Mouse (Mus musculus) cerebral cortex, adult 2 months (tissue): ENCODE measurements around the gene Sdhaf2.

Experiments
- WGBS: fragments of 180-500 bp; shearing (Covaris S2); methylation state at CpG from one replicate; pipeline ENCODE4 v1.1.7; 2018; 5-methylcytosine and 5-hydroxymethylcytosine counted together

The Sdhaf2 gene

DNA sequence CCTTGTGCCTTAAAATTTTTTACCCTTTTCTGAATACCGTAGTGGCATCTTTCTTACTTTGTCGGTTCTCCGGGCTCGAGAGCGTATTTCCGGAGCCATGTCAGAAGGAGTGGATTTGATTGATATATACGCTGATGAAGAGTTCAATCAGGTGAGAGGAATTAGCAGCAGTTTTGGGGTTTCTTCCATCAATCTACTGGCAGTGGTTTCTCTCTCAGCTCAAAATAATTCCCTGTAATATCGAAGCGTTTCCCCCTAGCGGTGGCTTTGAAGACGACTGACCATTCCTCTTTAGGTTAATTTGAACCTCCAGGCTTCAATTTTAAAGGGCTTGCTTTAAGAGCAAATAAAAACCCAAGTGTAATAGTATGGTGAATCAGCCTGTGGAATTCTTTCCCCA, at the start of gene Sdhaf2:
Gene Sdhaf2, minus strand, starts transcription at position 233 of the 400 bp plus-strand sequence.
- 1% methylated on average over 11 of the region's 11 CpGs for WGBS

DNA sequence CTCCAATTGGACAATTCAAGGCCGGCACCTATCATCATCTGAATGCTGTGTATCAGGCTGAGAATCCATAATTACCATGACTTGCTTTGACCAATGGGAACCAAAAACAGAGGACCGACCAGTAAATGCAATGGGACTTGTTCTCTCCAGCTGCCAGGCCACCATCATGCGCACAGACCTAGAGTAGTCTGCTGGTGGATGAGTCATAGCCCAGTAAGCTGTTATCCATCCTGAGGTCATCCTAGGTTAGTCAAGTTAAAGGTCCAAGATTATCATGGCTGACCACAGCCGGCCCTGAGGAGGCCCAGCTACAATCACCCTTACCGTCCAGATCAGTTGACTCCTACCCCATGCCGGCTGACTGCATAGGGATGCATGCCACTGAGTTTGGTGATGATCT, 43.7 kb upstream of the Sdhaf2 start:
- WGBS: 96% methylated on average over 6 of the region's 6 CpGs

DNA sequence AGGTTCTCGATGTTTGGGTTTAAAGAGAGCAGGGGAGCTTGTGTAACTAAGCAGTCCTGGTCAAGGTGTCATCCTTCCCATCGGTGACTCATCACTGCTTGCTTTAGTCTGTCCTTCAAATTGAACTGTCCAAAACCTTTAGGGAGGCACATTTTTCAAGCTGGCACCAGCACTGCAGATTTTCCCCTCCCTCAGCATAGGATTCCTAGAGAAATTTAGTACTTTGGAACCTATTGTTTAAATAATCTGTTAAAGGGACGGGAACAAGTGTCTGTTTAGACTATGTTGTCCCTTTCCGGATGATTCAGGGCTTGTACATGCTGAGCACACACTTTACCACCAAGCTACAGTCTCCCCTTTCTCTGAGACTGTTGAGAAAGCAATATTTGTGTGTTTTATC, 39.3 kb upstream of the Sdhaf2 start:
- whole genome bisulfite sequencing: 76% methylated on average over 4 of the region's 4 CpGs

DNA sequence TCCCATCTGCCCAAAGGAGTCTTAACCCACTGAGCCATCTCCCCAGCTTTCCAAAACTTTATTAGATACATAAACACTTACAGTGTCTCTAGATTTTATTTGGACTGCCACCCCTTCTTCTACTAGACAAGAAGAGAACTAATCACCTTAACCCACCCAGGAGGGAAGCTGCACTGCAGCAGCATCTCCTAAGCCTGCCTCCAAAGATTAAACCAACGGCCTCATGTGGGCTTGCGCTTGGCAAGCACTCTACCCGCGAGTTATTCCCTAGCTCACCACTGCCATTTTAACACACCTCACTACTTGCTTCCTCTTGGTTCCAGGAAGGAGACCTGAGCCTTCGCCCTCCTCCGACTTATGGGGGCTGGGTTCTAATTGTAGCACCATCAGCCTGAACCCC, 38.3 kb upstream of the Sdhaf2 start:
- WGBS: 83% methylated on average over 6 of the region's 6 CpGs

DNA sequence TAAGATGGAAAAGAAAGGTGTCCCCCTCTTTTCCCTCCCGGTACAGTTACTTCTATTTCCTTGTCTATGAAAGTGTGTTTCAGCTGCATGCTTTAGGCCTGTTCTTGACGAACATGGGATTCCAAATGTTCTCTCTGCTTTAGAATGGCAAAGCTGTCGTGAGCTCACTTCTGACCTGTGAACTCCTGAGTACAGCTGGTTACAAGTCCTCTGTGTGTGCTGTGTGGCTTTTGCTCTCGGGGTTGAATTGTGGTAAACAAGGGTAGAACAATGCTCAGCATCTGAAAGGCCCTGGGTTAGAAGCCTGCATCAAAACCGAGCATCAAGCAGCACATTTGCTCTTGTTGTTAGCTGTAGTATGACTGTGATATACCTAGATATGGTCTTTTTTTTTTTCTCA, 36.4 kb upstream of the Sdhaf2 start:
- WGBS: 77% methylated on average over 5 of the region's 5 CpGs

DNA sequence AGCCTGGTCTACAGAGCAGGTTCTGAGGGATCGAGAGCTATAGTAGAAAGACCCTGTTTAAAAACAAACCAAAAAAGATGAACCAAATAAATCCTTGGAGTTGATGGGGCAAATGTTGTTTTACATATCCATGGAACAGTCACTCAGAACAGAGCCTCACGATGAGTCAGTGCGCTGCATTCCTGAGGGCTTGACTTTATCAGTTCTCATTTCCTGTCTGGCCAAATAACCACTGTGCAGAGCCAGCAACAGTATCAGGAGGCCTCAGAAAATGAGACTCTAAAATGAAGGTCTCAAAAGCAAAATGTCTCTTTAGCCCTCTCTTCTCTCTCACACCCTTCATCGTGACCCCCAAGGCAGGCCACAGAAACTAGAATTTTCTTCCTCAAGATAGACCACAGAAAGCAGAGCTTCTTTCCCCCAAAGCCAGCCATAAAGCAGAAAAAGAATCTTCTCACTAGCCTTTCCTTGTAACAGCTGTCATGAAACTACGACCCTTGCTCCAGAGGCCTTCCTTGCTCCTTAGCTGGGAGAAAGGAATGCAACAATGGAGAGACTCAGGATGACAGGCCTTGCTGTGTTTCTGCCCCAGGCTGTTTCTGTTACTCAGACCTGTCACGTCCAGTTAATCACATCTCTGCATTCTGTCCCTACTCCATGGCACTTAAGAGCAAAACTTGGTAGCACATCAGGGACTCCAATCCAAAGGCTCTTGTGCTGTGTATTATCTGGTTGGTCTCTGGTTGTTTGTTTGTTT, 35.8 kb upstream of the Sdhaf2 start:
- WGBS: 83% methylated on average over 6 of the region's 6 CpGs

DNA sequence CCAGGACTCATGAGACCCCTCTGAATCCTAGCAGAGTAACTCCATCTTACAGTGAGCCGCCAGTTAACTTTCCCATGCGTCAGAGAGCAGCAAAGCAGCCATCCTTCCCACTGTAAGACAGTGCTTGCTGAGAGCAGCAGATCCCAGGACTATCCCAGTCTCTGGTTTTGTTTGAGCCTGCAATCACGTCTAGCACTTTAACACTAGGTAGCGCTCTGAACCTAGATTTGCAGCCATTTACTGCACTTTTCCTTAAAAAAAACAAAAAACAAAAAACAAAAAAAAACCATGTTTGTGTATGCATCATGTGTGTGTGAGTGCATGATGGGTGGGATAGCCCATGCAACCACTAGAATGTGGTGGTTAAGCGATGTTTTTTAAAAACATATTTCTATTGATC, 34.2 kb upstream of the Sdhaf2 start:
- WGBS: 38% methylated on average over 5 of the region's 5 CpGs

DNA sequence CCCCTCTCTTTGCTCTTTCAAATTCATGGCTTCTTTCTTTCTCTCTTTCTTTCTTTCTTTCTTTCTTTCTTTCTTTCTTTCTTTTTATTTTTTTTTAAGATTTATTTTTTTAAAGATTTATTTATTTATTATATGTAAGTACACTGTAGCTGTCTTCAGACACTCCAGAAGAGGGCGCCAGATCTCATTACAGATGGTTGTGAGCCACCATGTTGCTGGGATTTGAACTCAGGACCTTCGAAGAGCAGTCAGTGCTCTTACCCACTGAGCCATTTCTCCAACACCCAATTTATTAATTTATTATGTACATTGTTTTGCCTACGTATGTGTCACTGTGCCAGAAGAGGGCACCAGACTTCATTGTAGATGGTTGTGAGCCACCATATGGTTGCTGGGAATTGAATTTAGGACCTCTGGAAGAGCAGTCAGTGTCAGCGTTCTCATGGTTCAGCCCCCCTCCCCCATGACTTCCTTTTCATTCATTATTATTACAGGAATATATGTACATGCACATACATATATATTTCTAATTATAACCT, 32.0 kb upstream of the Sdhaf2 start:
- 72% methylated on average over 4 of the region's 4 CpGs for WGBS

DNA sequence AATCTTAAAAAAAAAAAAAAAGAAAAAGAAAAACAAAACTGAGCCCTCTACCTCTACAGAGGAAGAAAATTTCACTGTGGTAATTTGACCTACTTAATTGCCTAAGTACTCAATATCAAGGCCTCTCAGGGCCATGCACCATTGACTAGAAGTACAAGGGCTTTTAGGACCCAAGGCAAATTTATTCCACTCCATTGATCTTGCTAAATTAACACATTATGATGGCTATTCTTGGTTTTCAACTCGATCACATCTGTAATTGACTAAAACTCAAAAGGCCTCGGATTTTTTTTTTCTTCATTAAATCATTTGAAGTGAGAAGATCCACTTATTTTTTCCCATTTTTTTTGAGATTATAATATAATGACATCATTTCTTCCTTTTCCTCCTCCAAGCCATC, 31.5 kb upstream of the Sdhaf2 start:
- 63% methylated on average over 2 of the region's 2 CpGs for WGBS

DNA sequence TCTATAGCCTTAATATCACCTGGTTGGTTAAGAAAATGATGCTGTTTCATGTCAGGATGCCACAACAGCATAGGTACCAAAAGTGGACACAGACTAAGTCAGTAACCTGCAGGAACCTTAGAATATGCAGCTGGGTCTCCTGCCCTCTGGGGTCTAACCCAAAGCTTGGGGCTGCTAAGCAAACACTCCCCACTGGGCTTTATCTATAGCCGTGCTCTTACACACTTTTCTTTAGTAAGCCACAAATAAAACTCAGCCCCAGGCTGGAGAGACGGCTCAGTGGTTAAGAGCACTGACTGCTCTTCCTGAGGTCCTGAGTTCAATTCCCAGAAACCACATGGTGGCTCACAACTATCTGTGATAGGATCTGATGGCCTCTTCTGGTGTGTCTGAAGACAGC, 31.1 kb upstream of the Sdhaf2 start:
- 69% methylated on average over 2 of the region's 2 CpGs for WGBS

DNA sequence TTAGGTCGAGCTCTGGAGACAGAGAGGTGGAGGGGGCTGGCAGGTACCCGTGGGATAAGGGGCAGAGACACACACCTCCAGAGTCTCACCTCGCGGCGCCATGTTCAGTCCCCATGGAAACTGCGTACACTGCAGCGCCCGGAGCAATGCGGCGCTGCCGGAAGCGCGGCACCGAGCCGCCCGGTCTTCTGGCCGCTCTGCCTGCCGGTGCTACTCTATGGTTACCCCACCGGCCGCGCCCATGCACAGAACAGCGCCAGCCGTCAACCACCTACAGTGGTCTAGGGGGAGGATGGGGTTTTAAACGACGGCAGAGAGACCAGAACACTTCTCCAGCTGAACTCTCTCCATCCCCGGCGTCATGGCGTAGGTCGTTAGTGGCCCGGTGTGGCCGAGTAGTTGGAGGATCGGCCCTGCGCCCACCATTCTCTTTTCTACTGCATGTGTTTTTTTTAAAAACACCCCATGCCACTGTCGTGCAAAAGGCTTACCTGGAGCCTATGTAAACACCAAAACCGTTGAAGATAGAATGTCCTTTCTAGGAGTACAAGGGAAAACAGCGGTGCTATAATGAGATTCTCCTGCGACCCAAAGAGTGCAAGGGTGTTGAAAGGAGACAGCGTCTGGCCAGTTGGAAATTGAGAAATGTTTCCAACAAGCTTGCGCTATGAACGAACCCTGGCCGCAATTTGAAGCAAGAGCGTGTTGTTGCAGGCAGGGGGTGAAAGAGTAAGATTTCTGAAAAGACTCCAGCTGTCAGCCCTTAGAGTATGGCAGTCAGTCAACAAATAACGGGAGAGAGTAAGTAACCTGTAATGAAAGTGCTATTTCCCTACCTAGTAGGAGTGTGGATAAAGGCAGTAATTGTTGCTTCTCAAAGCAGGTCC, 29.9 kb upstream of the Sdhaf2 start, which contains the start of gene Tmem216:
Gene Tmem216, minus strand, starts transcription at position 615 of the 887 bp plus-strand sequence.
- 1% methylated on average over 43 of the region's 43 CpGs for WGBS

DNA sequence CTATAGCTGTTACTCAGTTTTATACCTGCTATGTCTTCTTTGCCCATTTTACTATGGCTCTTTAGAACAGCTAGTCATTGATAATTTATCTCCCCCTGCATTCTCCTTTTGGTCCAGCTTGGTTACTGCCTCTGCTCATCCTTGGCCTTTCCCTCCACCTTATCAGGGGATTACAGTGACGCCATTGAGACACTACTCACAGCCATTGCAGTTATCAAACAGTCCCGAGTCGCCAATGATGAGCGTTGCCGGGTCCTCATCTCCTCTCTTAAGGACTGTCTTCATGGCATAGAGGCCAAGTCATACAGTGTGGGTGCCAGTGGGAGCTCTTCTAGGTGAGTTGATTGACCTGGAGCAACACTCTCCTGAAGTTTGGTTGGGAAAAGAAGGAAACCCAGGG, 13.5 kb upstream of the Sdhaf2 start:
- 96% methylated on average over 5 of the region's 5 CpGs for WGBS

DNA sequence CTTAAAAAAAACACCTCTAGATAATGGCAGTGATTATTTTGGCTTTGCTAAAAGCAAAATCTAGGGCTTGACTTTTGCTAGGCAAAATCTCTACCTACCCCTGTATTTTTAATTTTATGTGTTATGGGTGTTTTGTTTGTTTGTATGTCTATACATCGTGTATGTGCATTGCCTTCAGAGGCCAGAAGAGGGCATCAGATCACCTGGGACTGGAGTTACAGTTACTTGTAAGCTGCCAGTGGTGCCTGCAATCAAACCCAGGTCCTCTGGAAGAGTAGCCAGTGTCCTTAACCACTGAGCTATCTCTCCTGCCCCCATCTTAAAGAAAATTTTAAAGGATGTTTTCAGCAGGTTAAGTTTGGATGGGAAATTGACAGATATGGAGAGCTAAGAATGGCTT, 4.1 kb upstream of the Sdhaf2 start:
- 92% methylated on average over 1 of the region's 1 CpGs for WGBS

DNA sequence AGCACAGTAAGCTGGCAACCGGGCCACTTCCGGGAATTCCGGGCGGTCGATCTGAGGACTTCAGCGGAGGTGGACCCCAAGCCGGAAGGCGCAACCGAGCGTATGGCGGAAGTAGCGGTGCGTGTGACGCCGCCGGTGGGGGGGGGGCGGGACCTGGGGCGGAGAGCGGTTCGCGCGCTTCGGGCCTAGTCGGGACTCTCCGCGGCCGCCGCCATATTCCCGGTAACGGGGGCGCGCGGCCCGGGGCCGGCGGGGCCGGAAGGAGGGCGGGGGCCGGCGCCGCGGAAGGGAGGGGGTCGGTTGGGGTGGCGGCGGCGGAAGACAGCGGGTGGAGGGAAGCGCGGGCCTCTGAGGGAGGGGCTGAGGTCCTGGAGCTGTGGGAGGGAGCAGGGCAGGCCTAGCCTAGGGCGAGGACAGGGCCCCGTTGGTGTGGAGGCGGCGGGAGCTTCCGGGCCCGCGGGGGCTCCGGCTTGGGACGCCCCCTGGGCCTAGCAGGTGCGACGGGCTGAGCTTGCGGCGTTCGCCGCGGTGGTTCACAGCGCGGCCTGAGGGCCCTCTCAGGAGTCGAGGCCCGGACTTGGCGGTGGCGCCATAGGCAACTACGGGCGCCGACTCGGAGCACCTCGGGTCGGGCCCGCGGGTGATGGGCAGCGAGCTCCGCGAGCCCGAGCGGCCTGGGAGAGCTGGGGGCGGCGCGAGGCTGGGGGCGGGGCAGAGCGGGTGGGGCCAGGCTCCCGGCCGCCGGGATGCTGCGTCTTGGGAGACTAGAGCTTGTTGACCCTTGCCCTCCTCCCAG, 638 bp downstream of the Sdhaf2 start, which contains the start of gene Cpsf7:
Gene Cpsf7, plus strand, starts transcription at position 161 of the 796 bp plus-strand sequence.
- WGBS: 1% methylated on average over 87 of the region's 93 CpGs

DNA sequence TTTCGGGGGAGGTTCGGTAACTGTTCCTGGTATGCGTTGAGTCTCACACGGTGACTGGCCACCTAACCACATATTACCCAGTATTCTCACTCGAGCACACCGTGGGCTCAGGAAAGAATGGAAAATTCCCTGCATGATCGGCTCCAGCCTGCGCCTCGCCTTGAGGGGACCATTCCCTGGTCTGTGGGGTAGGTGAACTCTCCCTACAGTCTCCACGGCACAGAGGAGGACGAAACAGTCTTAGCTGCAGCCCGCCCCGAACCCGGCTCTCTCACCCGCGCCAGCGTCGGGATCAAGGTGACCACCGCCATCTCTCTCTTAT, 1.2 kb downstream of the Sdhaf2 start:
- whole genome bisulfite sequencing: 2% methylated on average over 19 of the region's 19 CpGs

DNA sequence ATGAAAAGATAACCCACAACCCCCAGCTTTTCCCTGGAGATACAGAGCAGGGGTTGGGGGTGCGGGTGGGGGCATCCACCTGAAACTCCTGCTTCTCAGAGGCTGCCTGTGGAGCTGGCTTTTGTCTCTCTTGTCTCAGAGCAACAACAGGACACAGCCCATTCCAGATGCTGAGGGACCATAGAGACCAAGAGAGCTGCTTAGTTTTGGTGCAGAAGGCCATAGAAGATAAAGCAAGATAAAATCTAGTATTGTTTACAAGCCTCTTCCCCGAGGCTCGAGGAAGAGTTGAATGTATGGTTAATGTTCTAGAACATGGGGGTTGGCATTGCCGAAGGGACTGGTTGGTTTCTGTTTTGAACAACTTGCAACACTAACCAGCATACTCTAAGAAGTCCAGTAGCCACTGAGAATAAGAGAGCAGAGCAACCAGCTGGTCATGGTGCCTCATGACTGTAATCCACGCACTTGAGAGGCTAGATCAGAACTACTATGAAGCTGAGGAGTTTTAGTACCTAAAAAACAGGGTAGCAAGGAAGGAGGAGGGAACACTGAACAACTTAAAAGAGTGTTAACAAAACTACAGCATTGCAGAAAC, 2.4 kb downstream of the Sdhaf2 start:
- 82% methylated on average over 5 of the region's 5 CpGs for WGBS

DNA sequence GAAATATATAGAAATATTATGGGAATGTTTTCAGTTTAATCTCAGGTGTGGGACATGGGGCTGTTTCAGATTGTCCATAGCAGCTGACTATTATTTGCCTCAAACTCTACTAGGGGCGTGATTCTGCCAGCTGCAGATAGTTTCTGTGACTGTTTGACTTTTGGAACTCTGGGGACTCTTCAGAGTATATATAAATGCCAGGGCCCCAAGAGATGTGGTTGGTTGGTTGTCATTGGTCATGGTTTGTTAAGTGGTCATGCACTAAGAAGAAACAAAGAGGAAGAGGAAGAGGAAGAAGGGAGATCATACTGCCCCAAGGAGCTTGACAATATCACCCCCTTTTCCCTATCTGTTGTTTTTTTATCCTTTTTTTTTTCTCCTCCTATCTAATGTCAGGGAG, 4.0 kb downstream of the Sdhaf2 start:
- 73% methylated on average over 1 of the region's 1 CpGs for WGBS

DNA sequence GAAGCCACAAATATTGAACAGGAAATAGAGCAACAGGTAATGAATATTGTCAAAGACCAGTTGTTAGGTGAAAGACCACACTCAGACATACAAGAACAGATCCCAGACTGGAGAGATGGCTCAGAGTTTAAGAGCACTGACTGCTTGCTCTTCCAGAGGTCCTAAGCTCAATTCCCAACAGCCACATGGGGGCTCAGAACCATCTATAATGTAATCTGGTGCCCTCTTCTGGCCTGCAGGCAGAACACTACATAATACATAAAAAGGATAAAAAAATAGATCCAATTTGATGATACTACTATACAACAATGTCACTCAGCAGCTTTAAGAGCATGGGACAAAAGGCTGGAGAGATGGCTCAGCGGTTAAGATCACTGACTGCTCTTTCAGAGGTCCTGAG, 5.6 kb downstream of the Sdhaf2 start:
- WGBS: 32% methylated on average over 1 of the region's 1 CpGs

DNA sequence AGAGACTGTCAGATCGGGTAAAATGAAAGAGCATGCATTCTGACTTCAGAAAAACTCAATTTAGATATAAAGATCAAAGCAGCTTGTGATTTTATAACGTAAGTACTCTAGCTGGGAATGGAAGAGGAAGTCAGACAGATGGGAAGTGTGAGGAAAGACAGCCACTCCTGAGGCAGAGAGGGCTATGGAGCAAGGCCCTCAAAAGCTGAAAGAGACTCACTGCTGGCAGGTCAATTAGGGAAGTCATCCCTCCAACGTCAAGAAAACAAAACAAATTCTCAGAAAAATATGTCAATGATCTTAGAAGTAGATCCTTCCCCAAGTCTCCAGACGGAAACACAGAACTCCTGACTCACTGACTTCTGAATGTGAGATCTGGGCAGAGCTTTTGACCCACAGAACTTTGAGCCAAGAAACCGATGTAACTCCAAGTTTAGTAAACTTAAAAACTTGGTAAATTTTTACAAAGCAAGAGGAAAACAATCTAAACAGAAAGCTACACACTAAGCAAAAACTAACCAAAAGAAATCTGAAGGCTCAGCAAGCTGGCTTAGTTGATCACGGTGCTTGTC, 15.1 kb downstream of the Sdhaf2 start:
- 59% methylated on average over 6 of the region's 6 CpGs for WGBS

DNA sequence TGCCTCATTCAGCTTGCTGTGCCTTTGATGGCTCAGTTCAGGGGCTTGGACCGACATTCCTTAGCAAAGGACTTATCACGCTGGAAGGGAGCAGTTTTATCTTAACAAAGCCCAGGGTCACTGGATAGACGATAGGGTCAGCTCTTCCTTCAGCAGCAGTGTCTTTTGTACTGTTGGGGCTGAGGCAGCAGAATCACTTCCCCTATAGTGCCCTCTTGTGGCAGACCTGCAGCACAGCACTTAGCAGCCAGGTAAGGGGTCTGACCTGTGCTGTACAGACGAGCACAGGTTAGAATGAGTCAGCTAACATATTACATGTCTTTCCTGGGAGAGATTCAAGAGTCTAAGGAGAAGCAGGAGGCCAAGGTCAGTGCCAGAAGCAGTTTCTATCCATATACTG, 23.4 kb downstream of the Sdhaf2 start:
- 11% methylated on average over 4 of the region's 4 CpGs for WGBS

DNA sequence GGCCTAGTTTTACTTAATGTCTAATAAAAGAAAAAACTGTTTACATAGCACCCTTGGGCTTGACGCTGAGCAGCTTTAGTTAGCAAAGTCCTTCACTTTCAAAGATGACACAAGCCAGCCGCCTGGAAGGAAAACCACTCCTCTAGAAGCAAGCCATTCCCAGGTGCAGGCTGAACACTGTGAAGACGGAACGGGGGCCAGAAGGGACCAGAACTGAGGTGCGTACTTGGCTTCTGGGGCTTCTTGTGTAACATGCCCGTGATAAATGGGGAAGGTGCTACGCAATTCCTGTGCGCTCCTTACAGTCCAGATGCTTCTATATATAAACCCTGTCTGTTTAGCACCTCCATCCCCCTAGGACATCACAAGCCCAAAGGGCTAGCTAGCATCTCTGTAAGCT, 25.4 kb downstream of the Sdhaf2 start:
- 65% methylated on average over 8 of the region's 8 CpGs for WGBS
